35 mouse cellular contexts compared by ENCODE assay signal in the genomic region with DNA sequence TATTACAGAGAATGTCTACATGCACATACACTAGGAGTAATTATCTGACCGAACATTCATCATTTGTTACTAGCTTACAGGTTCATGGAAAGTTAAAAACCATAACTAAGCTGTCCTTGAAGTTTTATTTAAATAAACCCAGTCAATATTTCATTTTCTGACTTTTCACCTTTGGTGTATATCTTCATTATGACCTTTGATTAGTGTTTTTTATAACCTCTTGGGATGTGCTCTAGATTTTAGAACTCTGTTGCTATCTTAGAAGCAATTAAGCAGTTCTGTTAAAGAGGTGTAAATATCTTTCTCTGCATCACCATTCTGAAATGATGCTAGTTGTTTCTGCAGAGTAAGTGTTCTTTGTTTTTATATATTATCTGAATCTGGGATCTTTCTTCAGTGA. TPM values are rescaled to one million over a fixed set of nuclear protein-coding genes. Genes with fewer than 3 reads are reported as not detected.
"Had no signal": no experiment of that assay in that cellular context is flagged by ENCODE, and none has a peak within 500 bp of the region (broad histone marks: within the 10 kb centered on the region; RNA-seq: fewer than 3 reads in every experiment).

Gene Spata9 (plus strand): TSS at position 301 of the 400 bp plus-strand sequence.

- H3K9me3 ChIP-seq: limb, embryonic 10.5 days; limb, embryonic 13.5 days; limb, embryonic 15.5 days; liver, embryonic 12.5 days; liver, embryonic 13.5 days; liver, embryonic 15.5 days; lung, embryonic 15.5 days; midbrain, embryonic 12.5 days; midbrain, embryonic 15.5 days had no signal

- H3K27ac ChIP-seq: left cerebral cortex, adult 2 months; limb, embryonic 10.5 days; limb, embryonic 12.5 days; limb, embryonic 13.5 days; limb, embryonic 15.5 days; liver, embryonic 12.5 days; liver, embryonic 13.5 days; liver, embryonic 14.5 days; liver, embryonic 15.5 days; lung, embryonic 15.5 days; macrophage; midbrain, embryonic 10.5 days; midbrain, embryonic 12.5 days; midbrain, embryonic 13.5 days; midbrain, embryonic 15.5 days had no signal

- H3K27me3 ChIP-seq: limb, embryonic 12.5 days; limb, embryonic 13.5 days; limb, embryonic 15.5 days; liver, embryonic 12.5 days; liver, embryonic 13.5 days; liver, embryonic 15.5 days; lung, embryonic 15.5 days; midbrain, embryonic 12.5 days; midbrain, embryonic 13.5 days; midbrain, embryonic 15.5 days had no signal

- H3K36me3 ChIP-seq: limb, embryonic 10.5 days; limb, embryonic 12.5 days; limb, embryonic 13.5 days; limb, embryonic 15.5 days; liver, embryonic 12.5 days; liver, embryonic 13.5 days; liver, embryonic 15.5 days; lung, embryonic 15.5 days; midbrain, embryonic 10.5 days; midbrain, embryonic 12.5 days; midbrain, embryonic 13.5 days; midbrain, embryonic 15.5 days had no signal

- DNase-seq: left cerebral cortex, postnatal 4 days; liver; liver, embryonic 13.5 days; liver, postnatal 0 days; lung, adult 18-20 months; lung, adult 2 months; lung, embryonic 14.5 days; lung, postnatal 10 days; lung, postnatal 14 days; lung, postnatal 36 days; lung, postnatal 4 days; midbrain, embryonic 14.5 days had no signal

- ATAC-seq: liver, embryonic 12.5 days; liver, postnatal 0 days; lung, postnatal 0 days; midbrain, embryonic 13.5 days; midbrain, embryonic 15.5 days; midbrain, embryonic 16.5 days had no signal

- H3K4me3 ChIP-seq: left cerebral cortex, adult 2 months; limb, embryonic 10.5 days; limb, embryonic 12.5 days; limb, embryonic 13.5 days; limb, embryonic 15.5 days; liver, embryonic 12.5 days; liver, embryonic 13.5 days; liver, embryonic 15.5 days; lung, embryonic 15.5 days; midbrain, embryonic 10.5 days; midbrain, embryonic 12.5 days; midbrain, embryonic 13.5 days; midbrain, embryonic 15.5 days; myocyte had no signal

- H3K4me1 ChIP-seq: limb, embryonic 10.5 days; limb, embryonic 12.5 days; limb, embryonic 13.5 days; limb, embryonic 15.5 days; liver, embryonic 12.5 days; liver, embryonic 13.5 days; liver, embryonic 15.5 days; lung, embryonic 15.5 days; midbrain, embryonic 10.5 days; midbrain, embryonic 12.5 days; midbrain, embryonic 13.5 days; midbrain, embryonic 15.5 days had no signal

RNA-seq across cellular contexts. Expression of gene Spata9, which starts in this region (rescaled TPM):
- total RNA-seq: left cerebral cortex, adult 18-20 months; left cerebral cortex, adult 2 months; left cerebral cortex, postnatal 14 days; left cerebral cortex, postnatal 36 days; liver, adult 2 months; megakaryocyte progenitor cell, adult 5-6 weeks; monocyte, adult 5-6 weeks had no signal
- polyA plus RNA-seq: liver, adult 2 months; lung, adult 2 months; macrophage had no signal
